Mouse (Mus musculus): ENCODE results near the gene Rab5b. TPM values are rescaled to one million over a fixed set of nuclear protein-coding genes. Genes with fewer than 3 reads are reported as not detected.
A peak's percentile ranks its signal among the peaks of the same experiment; 100 is the strongest.
"Not testable (repeated sequence)": the region's sequence is repeated elsewhere in the genome, so short reads cannot be mapped to it uniquely, and the experiment has no call there.

Gene Rab5b
- polyA plus RNA-seq, 1 experiment from 2014 or later = 51.3 TPM

DNA sequence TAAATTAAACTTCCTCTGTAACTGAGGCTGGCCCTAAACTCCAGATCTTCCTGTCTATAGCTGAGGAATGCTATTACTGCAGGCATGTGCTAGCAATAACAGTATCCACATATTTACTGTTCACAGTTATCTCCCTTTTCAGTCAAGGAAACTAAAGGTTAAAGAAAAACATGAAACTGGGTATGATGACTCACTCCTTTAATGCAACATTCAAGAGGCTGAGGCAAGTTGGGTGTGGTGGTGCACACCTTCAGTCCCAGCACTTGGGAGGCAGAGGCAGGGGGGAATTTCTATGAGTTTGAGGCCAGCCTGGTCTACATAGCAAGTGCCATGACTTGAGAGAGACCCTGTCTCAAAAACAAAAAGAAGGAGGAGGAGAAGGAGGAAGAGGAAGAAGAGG, 35.9 kb upstream of the Rab5b start:
- no peaks in the 10 kb centered on the region for H3K36me3 ChIP-seq (ENCODE audit: control insufficient read depth, insufficient read depth, low read length)
- no peaks in the 10 kb centered on the region for H3K4me1 ChIP-seq (ENCODE audit: control insufficient read depth, insufficient read depth, low read length)
- no peaks in the 10 kb centered on the region for H3K27me3 ChIP-seq (ENCODE audit: control insufficient read depth, insufficient read depth, low read length)
- no peaks in the 10 kb centered on the region for H3K9me3 ChIP-seq (replicated peaks; ENCODE audit: control insufficient read depth, low read length)
- H3K4me3 ChIP-seq (ENCODE audit: low read depth, low read length) = no peak overlapping the region
- no peak overlapping the region for H3K27ac ChIP-seq (ENCODE audit: low read depth, low read length)
- H3K4me2 ChIP-seq = no peak overlapping the region
- H3K9ac ChIP-seq (ENCODE audit: low read depth, low read length) = no peak overlapping the region
- ATAC-seq (replicated peaks; ENCODE audit: insufficient number of reproducible peaks, low FRiP score, low TSS enrichment) = no peak

DNA sequence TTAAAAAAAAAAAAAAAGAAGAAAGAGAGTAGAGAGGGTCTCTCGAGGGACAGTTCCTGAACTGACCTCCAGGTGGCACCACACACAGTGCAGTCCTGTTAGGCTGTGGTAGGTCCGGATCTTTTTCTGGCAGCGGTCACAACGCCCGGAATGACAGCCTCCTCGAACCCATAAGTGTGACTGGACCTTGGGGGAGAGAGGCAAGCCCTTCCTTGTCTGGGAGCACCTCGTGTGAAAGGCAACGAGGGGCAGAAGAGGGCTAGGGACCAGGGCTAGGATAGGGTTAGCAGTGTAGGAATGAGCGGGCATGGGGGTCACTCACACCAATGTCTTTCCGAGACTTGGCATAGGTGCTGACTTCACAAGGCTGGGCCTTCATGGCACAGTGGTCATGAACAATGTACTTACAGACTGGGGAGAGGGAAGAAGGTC, 35.0 kb upstream of the Rab5b start:
- H3K27ac ChIP-seq (ENCODE audit: low read depth, low read length) = no peak overlapping the region
- H3K36me3 ChIP-seq (ENCODE audit: control insufficient read depth, insufficient read depth, low read length) = no peaks in the 10 kb centered on the region
- ATAC-seq (replicated peaks; ENCODE audit: insufficient number of reproducible peaks, low FRiP score, low TSS enrichment) = no peak
- no peak overlapping the region for H3K9ac ChIP-seq (ENCODE audit: low read depth, low read length)
- no peaks in the 10 kb centered on the region for H3K27me3 ChIP-seq (ENCODE audit: control insufficient read depth, insufficient read depth, low read length)
- no peaks in the 10 kb centered on the region for H3K4me1 ChIP-seq (ENCODE audit: control insufficient read depth, insufficient read depth, low read length)
- H3K4me3 ChIP-seq (ENCODE audit: low read depth, low read length) = no peak overlapping the region
- WGBS (ENCODE audit: insufficient replicate concordance) = 20% methylated on average over 10 of the region's 10 CpGs
- H3K4me2 ChIP-seq = 0 out of 2 replicates have a peak overlapping the region, but pooled peaks have one; percentile 23
- H3K9me3 ChIP-seq (replicated peaks; ENCODE audit: control insufficient read depth, low read length) = no peaks in the 10 kb centered on the region

DNA sequence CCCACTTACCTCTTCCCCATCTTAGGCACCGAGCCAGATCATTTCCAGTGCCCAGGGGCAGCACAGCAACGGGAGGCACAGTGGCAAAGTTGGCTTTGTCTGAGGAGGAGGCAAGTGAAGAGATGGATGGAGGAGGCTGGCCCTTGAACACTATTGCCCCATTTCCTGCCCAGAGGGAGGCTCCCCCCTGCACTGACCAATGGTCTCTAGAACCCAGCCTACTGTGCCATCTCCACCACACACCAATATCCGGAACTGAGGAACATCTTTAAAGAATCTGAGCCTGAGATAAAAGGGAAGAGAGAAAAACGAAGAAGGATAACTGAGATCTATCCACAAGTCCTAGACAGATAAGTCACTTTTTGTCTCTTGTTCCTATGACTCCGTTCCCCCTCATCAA, 32.0 kb upstream of the Rab5b start:
- H3K4me1 ChIP-seq (ENCODE audit: control insufficient read depth, insufficient read depth, low read length) = no peaks in the 10 kb centered on the region
- H3K36me3 ChIP-seq (ENCODE audit: control insufficient read depth, insufficient read depth, low read length) = no peaks in the 10 kb centered on the region
- 74% methylated on average over 5 of the region's 5 CpGs for WGBS (ENCODE audit: insufficient replicate concordance)
- no peak overlapping the region for H3K27ac ChIP-seq (ENCODE audit: low read depth, low read length)
- no peak for ATAC-seq (replicated peaks; ENCODE audit: insufficient number of reproducible peaks, low FRiP score, low TSS enrichment)
- H3K4me2 ChIP-seq = no peak overlapping the region
- no peak overlapping the region for H3K9ac ChIP-seq (ENCODE audit: low read depth, low read length)
- no peak overlapping the region for H3K4me3 ChIP-seq (ENCODE audit: low read depth, low read length)
- no peaks in the 10 kb centered on the region for H3K27me3 ChIP-seq (ENCODE audit: control insufficient read depth, insufficient read depth, low read length)
- no peaks in the 10 kb centered on the region for H3K9me3 ChIP-seq (replicated peaks; ENCODE audit: control insufficient read depth, low read length)

DNA sequence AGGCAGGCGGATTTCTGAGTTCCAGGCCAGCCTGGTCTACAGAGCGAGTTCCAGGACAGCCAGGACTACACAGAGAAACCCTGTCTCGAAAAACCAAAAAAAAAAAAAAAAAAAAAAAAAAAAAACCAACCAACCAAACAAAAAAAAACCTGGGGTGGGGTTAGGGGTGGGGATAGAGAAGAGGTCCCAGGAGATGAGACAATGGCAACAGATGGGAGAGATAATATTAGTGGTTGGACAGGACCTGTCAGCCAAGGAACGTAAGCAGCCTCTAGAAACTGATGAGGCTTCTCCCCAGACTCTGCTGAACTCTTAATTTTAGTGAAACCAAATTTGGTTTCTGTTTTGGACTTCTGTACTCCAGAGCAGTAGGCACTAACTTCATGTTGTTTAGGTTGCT, 29.4 kb upstream of the Rab5b start:
- not testable (repeated sequence) for H3K36me3 ChIP-seq (ENCODE audit: control insufficient read depth, insufficient read depth, low read length); H3K4me2 ChIP-seq; H3K9ac ChIP-seq (ENCODE audit: low read depth, low read length); H3K4me3 ChIP-seq (ENCODE audit: low read depth, low read length); H3K4me1 ChIP-seq (ENCODE audit: control insufficient read depth, insufficient read depth, low read length); H3K27ac ChIP-seq (ENCODE audit: low read depth, low read length); H3K27me3 ChIP-seq (ENCODE audit: control insufficient read depth, insufficient read depth, low read length); H3K9me3 ChIP-seq (replicated peaks; ENCODE audit: control insufficient read depth, low read length); ATAC-seq (replicated peaks; ENCODE audit: insufficient number of reproducible peaks, low FRiP score, low TSS enrichment)
- 68% methylated on average over 3 of the region's 4 CpGs for WGBS (ENCODE audit: insufficient replicate concordance)

DNA sequence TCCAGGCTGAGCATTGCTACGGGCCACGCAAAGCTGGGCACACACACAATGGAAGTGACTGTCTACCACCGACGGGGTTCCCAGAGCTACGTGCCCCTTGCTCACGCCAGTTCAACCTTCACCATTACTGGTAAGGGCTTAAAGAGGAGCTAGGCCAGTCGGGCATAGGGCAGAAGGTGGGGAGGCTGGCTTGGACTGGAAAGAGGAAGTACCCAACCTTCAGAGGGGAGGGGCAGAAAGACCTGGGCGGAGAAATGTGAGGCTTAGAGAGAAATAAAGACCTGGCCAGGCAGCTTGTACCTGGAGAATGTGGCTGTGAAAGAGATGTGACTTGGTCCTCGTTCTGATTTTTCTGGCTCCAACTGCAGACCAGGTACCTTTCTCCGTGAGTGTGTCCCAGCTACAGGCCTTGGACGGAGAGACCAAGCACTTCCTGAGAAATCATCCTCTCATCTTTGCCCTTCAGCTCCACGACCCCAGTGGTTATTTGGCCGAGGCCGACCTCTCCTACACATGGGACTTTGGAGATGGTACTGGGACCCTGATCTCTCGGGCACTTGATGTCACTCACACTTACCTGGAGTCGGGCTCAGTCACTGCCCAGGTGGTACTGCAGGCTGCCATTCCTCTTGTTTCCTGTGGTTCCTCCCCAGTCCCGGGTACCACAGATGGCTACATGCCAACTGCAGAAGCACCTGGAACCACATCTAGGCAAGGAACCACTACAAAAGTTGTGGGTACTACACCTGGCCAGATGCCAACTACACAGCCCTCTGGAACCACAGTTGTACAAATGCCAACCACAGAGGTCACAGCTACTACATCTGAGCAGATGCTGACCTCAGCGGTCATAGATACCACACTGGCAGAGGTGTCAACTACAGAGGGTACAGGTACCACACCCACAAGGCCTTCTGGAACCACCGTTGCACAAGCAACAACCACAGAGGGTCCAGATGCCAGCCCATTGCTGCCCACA, 19.8 kb upstream of the Rab5b start:
- Histone ChIP-seq H3K9me3 (replicated peaks; ENCODE audit: control insufficient read depth, low read length) (no peaks in the 10 kb centered on the region), H3K9ac (ENCODE audit: low read depth, low read length) (no peak overlapping the region), H3K4me1 (ENCODE audit: control insufficient read depth, insufficient read depth, low read length) (no peaks in the 10 kb centered on the region), H3K36me3 (ENCODE audit: control insufficient read depth, insufficient read depth, low read length) (no peaks in the 10 kb centered on the region), H3K4me2 (no peak overlapping the region), H3K27ac (ENCODE audit: low read depth, low read length) (no peak overlapping the region), H3K4me3 (ENCODE audit: low read depth, low read length) (no peak overlapping the region), H3K27me3 (ENCODE audit: control insufficient read depth, insufficient read depth, low read length) (no peaks in the 10 kb centered on the region)
- no peak; the same call in 1 of the 2 replicates for ATAC-seq (replicated peaks; ENCODE audit: insufficient number of reproducible peaks, low FRiP score, low TSS enrichment)
- 78% methylated on average over 19 of the region's 19 CpGs for WGBS (ENCODE audit: insufficient replicate concordance)

DNA sequence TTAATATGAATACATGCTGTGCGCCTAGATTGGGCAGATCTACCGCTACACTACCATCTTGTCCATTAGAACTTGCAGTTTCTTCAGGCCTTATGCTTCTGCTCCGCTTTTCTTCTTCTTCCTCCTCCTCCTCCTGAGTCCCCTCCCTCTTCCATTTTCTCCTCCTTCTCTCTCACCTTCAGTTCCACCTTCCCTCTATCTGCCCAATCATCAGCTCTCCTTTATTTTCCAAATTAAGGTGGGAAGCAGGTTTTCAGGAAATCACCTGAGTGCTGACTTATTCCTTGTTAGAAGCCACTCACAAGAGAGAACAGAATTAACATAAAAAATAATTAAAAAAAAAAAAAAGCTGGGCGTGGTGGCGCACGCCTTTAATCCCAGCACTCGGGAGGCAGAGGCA, 15.3 kb upstream of the Rab5b start:
- ATAC-seq (replicated peaks; ENCODE audit: insufficient number of reproducible peaks, low FRiP score, low TSS enrichment); H3K27ac ChIP-seq (ENCODE audit: low read depth, low read length); H3K36me3 ChIP-seq (ENCODE audit: control insufficient read depth, insufficient read depth, low read length); H3K9ac ChIP-seq (ENCODE audit: low read depth, low read length); H3K4me1 ChIP-seq (ENCODE audit: control insufficient read depth, insufficient read depth, low read length); H3K9me3 ChIP-seq (replicated peaks; ENCODE audit: control insufficient read depth, low read length); H3K27me3 ChIP-seq (ENCODE audit: control insufficient read depth, insufficient read depth, low read length); H3K4me3 ChIP-seq (ENCODE audit: low read depth, low read length); H3K4me2 ChIP-seq: not testable (repeated sequence)
- WGBS (ENCODE audit: insufficient replicate concordance) = 90% methylated on average over 7 of the region's 7 CpGs

DNA sequence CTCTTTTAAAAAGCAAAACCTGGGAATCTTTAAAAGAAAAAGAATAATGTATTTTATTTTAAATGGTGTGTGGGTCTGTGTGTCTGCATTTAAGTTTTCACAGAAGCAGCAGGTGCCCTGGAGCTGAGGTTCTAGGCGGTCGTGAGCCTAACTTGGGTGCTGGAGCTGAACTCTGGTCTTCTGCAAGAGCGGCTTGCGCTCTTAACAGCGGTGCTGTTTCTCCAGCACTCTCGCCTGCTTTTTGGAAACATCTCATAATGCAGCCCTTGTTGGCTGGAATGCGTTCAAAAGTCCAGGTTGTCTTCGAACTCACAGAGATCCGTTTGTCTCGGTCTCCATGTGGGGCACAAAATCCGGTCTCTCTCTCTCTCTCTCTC, 9.2 kb upstream of the Rab5b start:
- no peaks in the 10 kb centered on the region for H3K9me3 ChIP-seq (replicated peaks; ENCODE audit: control insufficient read depth, low read length)
- H3K9ac ChIP-seq (ENCODE audit: low read depth, low read length) = peak overlapping the region; percentile 94
- peak overlapping the region; percentile 98 for H3K27ac ChIP-seq (ENCODE audit: low read depth, low read length)
- peaks cover 9% of the 10 kb centered on the region for H3K36me3 ChIP-seq (ENCODE audit: control insufficient read depth, insufficient read depth, low read length)
- ATAC-seq (replicated peaks; ENCODE audit: insufficient number of reproducible peaks, low FRiP score, low TSS enrichment) = no peak
- H3K4me3 ChIP-seq (ENCODE audit: low read depth, low read length) = peak overlapping the region; percentile 86
- H3K4me1 ChIP-seq (ENCODE audit: control insufficient read depth, insufficient read depth, low read length) = peaks cover 11% of the 10 kb centered on the region
- H3K4me2 ChIP-seq = peak overlapping the region; percentile 85
- no peaks in the 10 kb centered on the region for H3K27me3 ChIP-seq (ENCODE audit: control insufficient read depth, insufficient read depth, low read length)
- 14% methylated on average over 11 of the region's 11 CpGs for WGBS (ENCODE audit: insufficient replicate concordance)

DNA sequence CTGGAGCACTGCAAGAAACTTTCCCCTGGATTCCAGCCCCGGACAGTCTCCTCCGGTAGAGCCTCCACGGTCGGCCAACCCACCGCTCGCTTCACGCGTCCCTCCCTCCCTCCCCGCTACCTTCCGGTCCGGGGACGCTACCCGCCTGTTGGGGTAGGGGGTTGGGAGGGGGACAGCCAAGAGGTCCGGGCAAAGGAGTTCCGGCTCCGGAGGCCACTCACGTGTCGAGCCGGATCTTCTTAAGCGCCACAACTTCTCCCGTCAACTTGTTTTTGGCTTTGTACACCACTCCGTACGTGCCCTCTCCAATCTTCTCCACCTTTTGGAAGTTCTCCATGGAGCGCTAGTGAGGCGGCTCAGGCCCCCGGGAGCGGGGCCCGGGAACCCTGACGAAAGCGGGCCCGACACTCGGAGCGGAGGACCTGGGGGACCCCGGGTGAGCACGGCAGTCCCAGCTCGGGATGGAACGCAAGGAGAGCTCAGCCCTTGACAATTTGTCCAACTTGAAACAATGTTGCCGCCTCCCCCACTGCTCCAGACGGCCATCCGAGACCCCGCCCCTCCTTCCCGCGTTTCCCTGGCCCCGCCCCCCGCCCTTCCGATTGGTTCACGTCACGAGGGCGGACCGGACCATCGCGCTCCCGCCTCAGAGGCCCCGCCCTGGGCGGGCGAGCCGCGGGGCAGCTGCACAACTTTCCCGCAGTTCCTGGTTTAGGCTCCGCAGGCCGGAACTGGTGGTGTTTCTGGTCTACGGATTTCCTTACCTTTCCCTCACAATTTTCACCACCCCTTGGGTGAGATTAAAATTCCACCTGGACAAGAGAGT, 8.6 kb upstream of the Rab5b start, which contains the start of gene Cdk2:
Gene Cdk2, minus strand, starts transcription at position 541 of the 826 bp plus-strand sequence.
- peak; percentile 91 for ATAC-seq (replicated peaks; ENCODE audit: insufficient number of reproducible peaks, low FRiP score, low TSS enrichment)
- Histone ChIP-seq H3K36me3 (ENCODE audit: control insufficient read depth, insufficient read depth, low read length) (peaks cover 15% of the 10 kb centered on the region), H3K9ac (ENCODE audit: low read depth, low read length) (peak within 1 kb of the TSS; percentile 94), H3K4me1 (ENCODE audit: control insufficient read depth, insufficient read depth, low read length) (peaks cover 13% of the 10 kb centered on the region), H3K27me3 (ENCODE audit: control insufficient read depth, insufficient read depth, low read length) (no peaks in the 10 kb centered on the region), H3K27ac (ENCODE audit: low read depth, low read length) (peak within 1 kb of the TSS; percentile 98), H3K4me2 (peak within 1 kb of the TSS; percentile 85), H3K9me3 (replicated peaks; ENCODE audit: control insufficient read depth, low read length) (no peaks in the 10 kb centered on the region), H3K4me3 (ENCODE audit: low read depth, low read length) (peak within 1 kb of the TSS; percentile 86)
- under 1% methylated on average over 60 of the region's 62 CpGs for WGBS (ENCODE audit: insufficient replicate concordance)
